Comparison of ENCODE assay signal across 25 mouse cellular contexts in genomic region chr7:24346444-24346843, GRCm38 (mm10). TPM values are rescaled to one million over a fixed set of nuclear protein-coding genes. Genes with fewer than 3 reads are reported as not detected.
DNase-seq lines count a peak whose midpoint lies in the region; ATAC-seq and TF ChIP-seq lines count a peak whose summit lies in the region.
"Had no signal": no experiment of that assay in that cellular context is flagged by ENCODE, and none has a peak within 500 bp of the region (broad histone marks: within the 10 kb centered on the region; RNA-seq: fewer than 3 reads in every experiment).

No protein-coding gene starts in this region.

- H3K4me3 ChIP-seq in layer of hippocampus, adult 2 months: no peak overlapping the region
- H3K4me3 ChIP-seq in midbrain, postnatal 0 days (ENCODE audit: low read depth, low read length): no peak overlapping the region
- H3K4me3 ChIP-seq in midbrain, embryonic 14.5 days (replicated peaks; ENCODE audit: low read depth, low read length): no peak overlapping the region
- no peak overlapping the region for H3K4me3 ChIP-seq in small intestine, adult 2 months (ENCODE audit: low read depth, low read length)
- H3K4me3 ChIP-seq in hindbrain, embryonic 10.5 days: no peak overlapping the region
- H3K4me3 ChIP-seq: embryonic facial prominence, embryonic 13.5 days; forebrain, embryonic 12.5 days; heart, embryonic 13.5 days; hindbrain, embryonic 12.5 days had no signal

- ATAC-seq in midbrain, postnatal 0 days (ENCODE audit: low FRiP score): no peak
- no peak for ATAC-seq in midbrain, embryonic 14.5 days (ENCODE audit: low FRiP score, low TSS enrichment)
- ATAC-seq: forebrain, embryonic 16.5 days; hindbrain, embryonic 16.5 days had no signal

- no peaks in the 10 kb centered on the region for H3K9me3 ChIP-seq in midbrain, postnatal 0 days (ENCODE audit: low read length)
- no peaks in the 10 kb centered on the region for H3K9me3 ChIP-seq in midbrain, embryonic 14.5 days (ENCODE audit: control insufficient read depth, low read length)
- 0 out of 2 replicates have a peak, but pooled peaks cover 2% of the 10 kb centered on the region for H3K9me3 ChIP-seq in hindbrain, embryonic 10.5 days
- H3K9me3 ChIP-seq: embryonic facial prominence, embryonic 13.5 days; G1E; heart, embryonic 13.5 days; hindbrain, embryonic 12.5 days had no signal

- TF ChIP-seq CTCF in layer of hippocampus, adult 2 months (conservative IDR thresholded peaks at IDR 0.05): peak; percentile 17; the same call in 1 of the 2 replicates
- peak; percentile 18; the same call in 1 of the 2 replicates for TF ChIP-seq CTCF in midbrain, postnatal 0 days (IDR thresholded peaks at IDR 0.05)
- 0 out of 2 replicates have a peak, but pooled peaks have one; percentile 12 for TF ChIP-seq CTCF in small intestine, adult 2 months (IDR thresholded peaks at IDR 0.05; ENCODE audit: extremely low read depth, insufficient read length, insufficient replicate concordance, low read depth, low read length)

- H3K9ac ChIP-seq in midbrain, postnatal 0 days (replicated peaks; ENCODE audit: low read length, poor library complexity, severe bottlenecking): no peak overlapping the region
- no peak overlapping the region for H3K9ac ChIP-seq in midbrain, embryonic 14.5 days (replicated peaks; ENCODE audit: low read length)
- H3K9ac ChIP-seq: embryonic facial prominence, embryonic 13.5 days; forebrain, embryonic 12.5 days; heart, embryonic 13.5 days; hindbrain, embryonic 12.5 days had no signal

- WGBS in midbrain, postnatal 0 days: 73% methylated on average over 5 of the region's 5 CpGs
- 70% methylated on average over 5 of the region's 5 CpGs for WGBS in midbrain, embryonic 14.5 days
- WGBS in small intestine, adult 2 months: 59% methylated on average over 5 of the region's 5 CpGs
- WGBS in hindbrain, embryonic 10.5 days: 69% methylated on average over 5 of the region's 5 CpGs

- no peak for DNase-seq in layer of hippocampus, adult 2 months (ENCODE audit: low spot score in 2 of 2)
- DNase-seq in layer of hippocampus, adult 8-10 months (ENCODE audit: low spot score in 2 of 2): no peak
- DNase-seq in midbrain, postnatal 0 days (ENCODE audit: low spot score): no peak
- no peak for DNase-seq in midbrain, embryonic 14.5 days
- DNase-seq in ES-CJ7 (ENCODE audit: low read depth, low spot score): peak; percentile 30
- no peak for DNase-seq in hindbrain, embryonic 10.5 days (ENCODE audit: low spot score)
- DNase-seq in right cerebral cortex, postnatal 4 days: no peak
- DNase-seq: adrenal gland, postnatal 10 days; cerebellum, adult 11-12 months; cerebellum, adult 9-11 months; cerebellum, postnatal 36 days; gastrocnemius, postnatal 10 days; heart, postnatal 36 days had no signal

- no peak for TF ChIP-seq POLR2A in small intestine, adult 2 months (IDR thresholded peaks at IDR 0.05; ENCODE audit: low read depth, low read length)

- no peak overlapping the region for H3K4me2 ChIP-seq in midbrain, postnatal 0 days (ENCODE audit: low read depth, low read length, poor library complexity, severe bottlenecking)
- no peak overlapping the region for H3K4me2 ChIP-seq in midbrain, embryonic 14.5 days (ENCODE audit: low read length)
- H3K4me2 ChIP-seq: embryonic facial prominence, embryonic 13.5 days; forebrain, embryonic 12.5 days; heart, embryonic 13.5 days; hindbrain, embryonic 12.5 days had no signal

- H3K4me1 ChIP-seq in midbrain, postnatal 0 days (ENCODE audit: insufficient read depth, low read length): no peaks in the 10 kb centered on the region
- H3K4me1 ChIP-seq in midbrain, embryonic 14.5 days (ENCODE audit: control insufficient read depth, insufficient read depth, low read length): no peaks in the 10 kb centered on the region
- H3K4me1 ChIP-seq in small intestine, adult 2 months (ENCODE audit: control insufficient read depth, insufficient read depth, insufficient read length, low read length): no peaks in the 10 kb centered on the region
- no peaks in the 10 kb centered on the region for H3K4me1 ChIP-seq in hindbrain, embryonic 10.5 days (replicated peaks)
- H3K4me1 ChIP-seq: embryonic facial prominence, embryonic 13.5 days; forebrain, embryonic 12.5 days; heart, embryonic 13.5 days; hindbrain, embryonic 12.5 days had no signal

- H3K27ac ChIP-seq in layer of hippocampus, adult 2 months: no peak overlapping the region
- H3K27ac ChIP-seq in midbrain, postnatal 0 days (ENCODE audit: low read depth, low read length): no peak overlapping the region
- no peak overlapping the region for H3K27ac ChIP-seq in midbrain, embryonic 14.5 days (replicated peaks; ENCODE audit: low read depth, low read length)
- H3K27ac ChIP-seq in small intestine, adult 2 months (ENCODE audit: insufficient read depth, low read depth, low read length): no peak overlapping the region
- no peak overlapping the region for H3K27ac ChIP-seq in hindbrain, embryonic 10.5 days
- H3K27ac ChIP-seq: embryonic facial prominence, embryonic 13.5 days; forebrain, embryonic 12.5 days; heart, embryonic 13.5 days; hindbrain, embryonic 12.5 days had no signal

- no peaks in the 10 kb centered on the region for H3K36me3 ChIP-seq in midbrain, postnatal 0 days (ENCODE audit: insufficient read depth, low read length)
- H3K36me3 ChIP-seq in midbrain, embryonic 14.5 days (ENCODE audit: control insufficient read depth, insufficient read depth, low read length): no peaks in the 10 kb centered on the region
- no peaks in the 10 kb centered on the region for H3K36me3 ChIP-seq in small intestine, adult 2 months (ENCODE audit: control insufficient read depth, insufficient read depth, low read length)
- no peaks in the 10 kb centered on the region for H3K36me3 ChIP-seq in hindbrain, embryonic 10.5 days
- H3K36me3 ChIP-seq: embryonic facial prominence, embryonic 13.5 days; forebrain, embryonic 12.5 days; G1E; heart, embryonic 13.5 days; hindbrain, embryonic 12.5 days had no signal

- no peaks in the 10 kb centered on the region for H3K27me3 ChIP-seq in midbrain, postnatal 0 days (ENCODE audit: insufficient read depth, low read length)
- H3K27me3 ChIP-seq in midbrain, embryonic 14.5 days (ENCODE audit: control insufficient read depth, insufficient read depth, low read length): no peaks in the 10 kb centered on the region
- H3K27me3 ChIP-seq in small intestine, adult 2 months (ENCODE audit: control insufficient read depth, insufficient read depth, low read length): no peaks in the 10 kb centered on the region
- no peaks in the 10 kb centered on the region for H3K27me3 ChIP-seq in hindbrain, embryonic 10.5 days (ENCODE audit: insufficient read depth, poor library complexity, severe bottlenecking)
- H3K27me3 ChIP-seq: embryonic facial prominence, embryonic 13.5 days; hindbrain, embryonic 12.5 days had no signal

RNA-seq across cellular contexts. Expression of gene Lypd5, which starts 2.6 kb away (rescaled TPM):
- total RNA-seq in layer of hippocampus, adult 2 months (2021): not detected
- not detected for total RNA-seq in layer of hippocampus, adult 8-10 months (2022)
- 0.44 TPM in 1 of 2 replicates, not detected in the other for total RNA-seq in midbrain, postnatal 0 days (2014; rRNA removed)
- polyA plus RNA-seq in midbrain, postnatal 0 days (2015; fragmentation: Nextera tagmentation; extraction: Ambion mirVana): not detected in 2 replicates
- polyA plus RNA-seq in midbrain, embryonic 14.5 days (2014; fragmentation: Nextera tagmentation; extraction: Ambion mirVana): not detected in 2 replicates
- polyA plus RNA-seq in small intestine, adult 2 months (2012; rRNA removed): 0.06 TPM in 1 of 2 replicates, not detected in the other
- polyA plus RNA-seq in hindbrain, embryonic 10.5 days (2016; fragmentation: Nextera tagmentation; extraction: Ambion mirVana): not detected in 2 replicates
- total RNA-seq: adrenal gland, postnatal 10 days; adrenal gland, postnatal 4 days; G1E; gastrocnemius, postnatal 10 days; heart, adult 8-10 months; heart, postnatal 36 days had no signal
- polyA plus RNA-seq: forebrain, embryonic 12.5 days; forebrain, embryonic 16.5 days; frontal cortex, adult 2 months; G1E; heart, embryonic 13.5 days; heart, postnatal 0 days; hindbrain, embryonic 12.5 days; hindbrain, embryonic 16.5 days had no signal

RNA-seq across cellular contexts. Expression of gene Tescl, which starts 12.7 kb away (rescaled TPM):
- not detected for total RNA-seq in layer of hippocampus, adult 2 months (2021)
- not detected for total RNA-seq in layer of hippocampus, adult 8-10 months (2022)
- total RNA-seq in midbrain, postnatal 0 days (2014; rRNA removed): not detected in 2 replicates
- polyA plus RNA-seq in midbrain, postnatal 0 days (2015; fragmentation: Nextera tagmentation; extraction: Ambion mirVana): 0.19 TPM in 1 of 2 replicates, not detected in the other
- polyA plus RNA-seq in midbrain, embryonic 14.5 days (2014; fragmentation: Nextera tagmentation; extraction: Ambion mirVana): not detected in 2 replicates
- 0.15 TPM in 1 of 2 replicates, not detected in the other for polyA plus RNA-seq in small intestine, adult 2 months (2012; rRNA removed)
- polyA plus RNA-seq in hindbrain, embryonic 10.5 days (2016; fragmentation: Nextera tagmentation; extraction: Ambion mirVana): 0.25 TPM in 1 of 2 replicates, not detected in the other
- total RNA-seq: G1E; gastrocnemius, postnatal 10 days; heart, postnatal 36 days had no signal
- polyA plus RNA-seq: forebrain, embryonic 12.5 days; forebrain, embryonic 16.5 days; frontal cortex, adult 2 months; G1E; heart, embryonic 13.5 days; hindbrain, embryonic 12.5 days had no signal

RNA-seq across cellular contexts. Expression of gene Kcnn4, which starts 23.6 kb away (rescaled TPM):
- total RNA-seq in layer of hippocampus, adult 2 months (2021): under 1 TPM; 0.64 to 0.67 TPM
- 1 to 10 TPM in 1 of 4 experiments, under 1 TPM in 2, not detected in 1; 0.27 to 1.2 (median 0.90) TPM for total RNA-seq in layer of hippocampus, adult 8-10 months (2022)
- 0.27 and 2.5 TPM in 2 replicates for total RNA-seq in midbrain, postnatal 0 days (2014; rRNA removed)
- 0.81 and 1.1 TPM in 2 replicates for polyA plus RNA-seq in midbrain, postnatal 0 days (2015; fragmentation: Nextera tagmentation; extraction: Ambion mirVana)
- polyA plus RNA-seq in midbrain, embryonic 14.5 days (2014; fragmentation: Nextera tagmentation; extraction: Ambion mirVana): 0.43 and 0.45 TPM in 2 replicates
- polyA plus RNA-seq in small intestine, adult 2 months (2012; rRNA removed): 61.9 and 95.5 TPM in 2 replicates
- polyA plus RNA-seq in hindbrain, embryonic 10.5 days (2016; fragmentation: Nextera tagmentation; extraction: Ambion mirVana): 3.9 and 4.2 TPM in 2 replicates

RNA-seq across cellular contexts. Expression of gene Zfp94, which starts 30.0 kb away (rescaled TPM):
- 10 to 100 TPM; 16.6 to 17.5 TPM for total RNA-seq in layer of hippocampus, adult 2 months (2021)
- total RNA-seq in layer of hippocampus, adult 8-10 months (2022): 10 to 100 TPM; 14.4 to 18.3 (median 15.6) TPM
- 13.3 and 25.0 TPM in 2 replicates for total RNA-seq in midbrain, postnatal 0 days (2014; rRNA removed)
- polyA plus RNA-seq in midbrain, postnatal 0 days (2015; fragmentation: Nextera tagmentation; extraction: Ambion mirVana): 17.4 and 22.9 TPM in 2 replicates
- 18.9 and 19.2 TPM in 2 replicates for polyA plus RNA-seq in midbrain, embryonic 14.5 days (2014; fragmentation: Nextera tagmentation; extraction: Ambion mirVana)
- polyA plus RNA-seq in small intestine, adult 2 months (2012; rRNA removed): 0.84 and 1.5 TPM in 2 replicates
- polyA plus RNA-seq in hindbrain, embryonic 10.5 days (2016; fragmentation: Nextera tagmentation; extraction: Ambion mirVana): 10.8 and 13.2 TPM in 2 replicates

RNA-seq across cellular contexts. Expression of gene Zfp61, which starts 45.4 kb away (rescaled TPM):
- 10 to 100 TPM; 21.6 to 24.2 TPM for total RNA-seq in layer of hippocampus, adult 2 months (2021)
- total RNA-seq in layer of hippocampus, adult 8-10 months (2022): 10 to 100 TPM; 19.3 to 30.5 (median 24.7) TPM
- total RNA-seq in midbrain, postnatal 0 days (2014; rRNA removed): 18.3 and 30.9 TPM in 2 replicates
- polyA plus RNA-seq in midbrain, postnatal 0 days (2015; fragmentation: Nextera tagmentation; extraction: Ambion mirVana): 30.3 and 32.4 TPM in 2 replicates
- 34.2 and 34.3 TPM in 2 replicates for polyA plus RNA-seq in midbrain, embryonic 14.5 days (2014; fragmentation: Nextera tagmentation; extraction: Ambion mirVana)
- polyA plus RNA-seq in small intestine, adult 2 months (2012; rRNA removed): 1.1 and 1.5 TPM in 2 replicates
- polyA plus RNA-seq in hindbrain, embryonic 10.5 days (2016; fragmentation: Nextera tagmentation; extraction: Ambion mirVana): 35.4 and 40.3 TPM in 2 replicates

Comparison
In these comparisons a context has a peak if more than half of its experiments do, and no peak if none do; other contexts are left out.
1. RNA of gene Kcnn4, which starts 23.6 kb away (polyA plus RNA-seq): 61.9 to 95.5 TPM in small intestine, adult 2 months; 3.9 to 4.2 TPM in hindbrain, embryonic 10.5 days, 0.81 to 1.1 TPM in midbrain, postnatal 0 days and 0.43 to 0.45 TPM in midbrain, embryonic 14.5 days; every median in the first group is over 10 times any median in the second.
2. Peak in every context shown above with its lines, with median percentiles within 50 percentile points of each other: CTCF ChIP-seq.